Mouse (Mus musculus) thymus, adult 2 months (tissue): ENCODE results near the gene Zbtb48. TPM values are rescaled to one million over a fixed set of nuclear protein-coding genes. Genes with fewer than 3 reads are reported as not detected.

Source experiments
- DNase-seq: peaks from one replicate; pipeline ENCODE4 v3.0.0; 2021
- H3K27ac ChIP-seq: fragments of 200-500 bp; 2 replicates; pipeline ENCODE4 v1.5.1; 2012; ENCODE audit warnings: low read length, control low read depth; ENCODE audit not compliant: control insufficient read depth, insufficient read depth
- H3K27me3 ChIP-seq: fragments of 200-500 bp; 2 replicates; pipeline ENCODE4 v1.6.1; 2012; ENCODE audit warnings: mild to moderate bottlenecking, low read length, moderate library complexity, mixed read lengths; ENCODE audit not compliant: control insufficient read depth, insufficient read depth
- H3K36me3 ChIP-seq: fragments of 200-500 bp; 2 replicates; pipeline ENCODE4 v1.6.1; 2012; ENCODE audit warnings: mild to moderate bottlenecking, low read length, moderate library complexity; ENCODE audit not compliant: control insufficient read depth, insufficient read depth
- H3K4me1 ChIP-seq: fragments of 200-500 bp; replicated peaks from 2 replicates; pipeline ENCODE4 v1.6.1; 2012; ENCODE audit warnings: low read length; ENCODE audit not compliant: control insufficient read depth, insufficient read depth
- H3K4me3 ChIP-seq: fragments of 200-500 bp; 2 replicates; pipeline ENCODE4 v1.5.1; 2012; ENCODE audit warnings: mild to moderate bottlenecking, low read length, control low read depth, moderate library complexity; ENCODE audit not compliant: control insufficient read depth, insufficient read depth
- CTCF ChIP-seq: fragments of 200-500 bp; IDR thresholded peaks from 2 replicates; pipeline ENCODE4 v1.5.1; 2012; ENCODE audit warnings: mild to moderate bottlenecking, control low read depth, low read length, moderate library complexity, borderline replicate concordance; ENCODE audit not compliant: control insufficient read depth, poor library complexity, insufficient read depth; ENCODE audit errors: extremely low read depth
- POLR2A ChIP-seq: fragments of 200-500 bp; IDR thresholded peaks from 2 replicates; pipeline ENCODE4 v1.6.1; 2012; ENCODE audit warnings: mild to moderate bottlenecking, low read length, control low read depth, moderate library complexity; ENCODE audit not compliant: control insufficient read depth, poor library complexity, insufficient read depth; ENCODE audit errors: extremely low read depth
- WGBS: fragments of 180-500 bp; shearing (Covaris S2); methylation state at CpG from one replicate; pipeline ENCODE4 v1.1.7; 2018; 5-methylcytosine and 5-hydroxymethylcytosine counted together
- polyA plus RNA-seq: library from polyadenylated mRNA; depleted of rRNA; stranded (reverse); fragments of >200 nt; gene quantifications from 2 replicates; pipeline ENCODE4 v1.2.3, GENCODE M21; 2012; rRNA removed

The Zbtb48 gene
- polyA plus RNA-seq = 27.4 and 31.2 TPM in 2 replicates

DNA sequence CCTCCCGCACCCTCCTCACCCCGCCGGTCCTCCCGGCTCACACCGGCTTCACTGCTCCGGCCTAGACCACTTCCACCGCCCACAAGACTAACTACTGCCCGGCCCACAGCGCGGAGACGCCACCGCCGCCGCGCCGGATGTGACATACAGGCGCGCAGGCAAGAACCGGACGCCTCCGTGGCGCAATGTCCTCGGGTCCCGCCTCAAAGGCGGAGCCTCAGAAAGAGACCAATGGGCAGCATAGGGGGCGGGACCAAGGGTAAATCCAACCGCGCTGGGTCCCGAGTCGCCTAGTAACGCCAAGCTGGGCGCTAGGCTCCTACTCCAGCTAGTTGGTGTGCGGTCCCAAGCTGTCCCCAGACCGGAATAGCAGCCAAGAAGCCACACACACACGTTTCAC lies at the start of gene Zbtb48:
Gene Zbtb48 (minus strand): TSS at position 148 of the 400 bp plus-strand sequence.
- peak; percentile 96 for DNase-seq
- WGBS = under 1% methylated on average over 35 of the region's 35 CpGs
- no peaks in the 10 kb centered on the region for H3K27me3 ChIP-seq
- no peaks in the 10 kb centered on the region; the same call in 1 of the 2 replicates for H3K36me3 ChIP-seq
- no peak within 1 kb of the TSS for H3K27ac ChIP-seq
- TF ChIP-seq CTCF = no peak; the same call in none of the 2 replicates
- peak; percentile 77 for TF ChIP-seq POLR2A
- H3K4me3 ChIP-seq = peak within 1 kb of the TSS; percentile 87
- peaks cover 21% of the 10 kb centered on the region for H3K4me1 ChIP-seq

DNA sequence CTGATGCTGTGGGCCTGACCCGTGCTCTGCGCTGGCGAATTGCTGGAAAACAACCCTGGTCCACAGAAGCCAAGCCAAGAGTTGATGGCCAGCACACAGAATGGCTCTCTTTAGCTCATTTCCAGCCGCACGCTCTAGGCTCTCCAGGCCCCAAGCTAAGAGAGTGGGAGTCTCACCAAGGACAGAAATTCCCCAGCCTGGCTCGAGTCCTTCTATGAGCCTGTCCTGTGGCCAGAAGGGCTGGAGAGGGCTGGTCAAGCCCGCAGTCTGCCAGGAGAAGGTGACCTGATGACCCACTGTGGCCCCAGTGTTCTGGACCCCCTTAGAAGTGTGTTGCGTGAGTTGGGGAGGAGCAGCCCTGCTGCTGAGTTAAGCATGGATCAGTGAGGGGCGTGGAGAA lies 49.7 kb upstream of the Zbtb48 start:
- no peak for DNase-seq
- 96% methylated on average over 9 of the region's 9 CpGs for WGBS
- H3K36me3 ChIP-seq = no peaks in the 10 kb centered on the region

DNA sequence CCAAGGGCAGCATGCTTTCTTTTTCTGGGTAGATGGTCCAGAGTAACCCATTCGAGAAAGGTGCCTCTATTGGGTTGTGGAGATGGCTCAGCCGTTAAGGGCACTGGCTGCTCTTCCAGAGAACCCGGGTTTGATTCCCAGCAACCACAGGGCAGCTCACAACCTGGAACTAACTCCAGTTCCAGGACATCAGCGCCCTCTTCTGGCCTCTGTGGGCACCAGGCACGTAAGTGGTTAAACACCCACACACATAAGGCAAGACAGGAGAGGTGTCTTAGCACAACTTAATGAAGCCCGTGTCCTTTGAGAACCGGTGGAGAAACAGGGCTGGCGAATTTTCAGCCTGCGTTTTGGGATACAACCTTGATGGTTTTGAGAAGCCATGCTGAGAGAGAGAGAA lies 47.1 kb upstream of the Zbtb48 start:
- Histone ChIP-seq H3K4me3 (no peak overlapping the region), H3K27ac (no peak overlapping the region), H3K27me3 (no peaks in the 10 kb centered on the region; the same call in 1 of the 2 replicates), H3K36me3 (no peaks in the 10 kb centered on the region), H3K4me1 (no peaks in the 10 kb centered on the region)
- TF ChIP-seq CTCF (no peak), POLR2A (no peak)
- DNase-seq = no peak
- 92% methylated on average over 9 of the region's 9 CpGs for WGBS

More for the DNA sequence above, 49.7 kb upstream of the Zbtb48 start:
- no peak overlapping the region for H3K27ac ChIP-seq
- H3K4me1 ChIP-seq = no peaks in the 10 kb centered on the region
- no peaks in the 10 kb centered on the region; the same call in 1 of the 2 replicates for H3K27me3 ChIP-seq
- no peak for TF ChIP-seq POLR2A
- TF ChIP-seq CTCF = no peak
- H3K4me3 ChIP-seq = no peak overlapping the region

DNA sequence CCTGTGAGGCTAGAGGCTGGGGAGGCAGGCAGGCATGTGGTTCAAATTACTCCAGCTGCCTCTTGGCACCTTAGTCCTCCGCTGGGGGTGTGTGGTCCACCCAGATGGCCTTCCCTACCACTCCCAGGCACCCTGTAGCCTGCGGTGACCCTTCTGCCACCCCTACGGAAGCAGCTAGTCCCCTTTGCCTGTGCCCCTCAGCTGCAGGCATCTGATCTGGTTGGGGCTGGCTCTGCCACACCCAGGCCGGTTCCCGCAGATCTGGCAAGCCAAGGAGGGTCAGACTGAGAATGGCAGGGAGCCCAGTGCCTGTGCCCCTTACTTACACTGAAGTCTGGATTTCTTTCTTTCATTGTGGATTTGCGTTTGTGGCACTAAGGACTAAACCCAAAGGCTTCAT lies 46.2 kb upstream of the Zbtb48 start:
- no peak for DNase-seq

DNA sequence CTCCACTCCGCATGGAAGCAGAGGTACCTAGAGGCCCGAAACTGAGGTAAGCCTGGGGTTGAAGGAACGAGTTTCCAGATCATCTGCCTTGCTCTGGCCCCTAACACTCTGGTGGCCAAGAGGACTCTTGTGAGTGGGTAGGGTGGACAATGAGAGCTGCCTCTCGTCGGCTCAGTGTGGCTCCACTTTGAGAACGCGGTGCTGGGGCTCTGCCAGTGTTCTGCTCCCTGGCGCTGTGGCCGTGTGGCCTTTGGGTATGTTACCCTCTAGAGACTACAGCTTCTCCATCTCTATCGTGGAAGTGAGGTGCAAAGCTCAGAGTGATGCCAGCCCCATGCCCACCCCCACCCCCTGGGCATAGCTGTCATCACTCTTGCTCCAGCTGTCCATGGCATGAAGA lies 45.2 kb upstream of the Zbtb48 start:
- 20% methylated on average over 10 of the region's 10 CpGs for WGBS
- H3K27me3 ChIP-seq = no peaks in the 10 kb centered on the region; the same call in 1 of the 2 replicates
- DNase-seq = no peak
- no peaks in the 10 kb centered on the region for H3K36me3 ChIP-seq
- no peak overlapping the region for H3K4me3 ChIP-seq
- H3K27ac ChIP-seq = no peak overlapping the region
- no peaks in the 10 kb centered on the region for H3K4me1 ChIP-seq
- TF ChIP-seq POLR2A (no peak), CTCF (no peak)

More for the DNA sequence above, 46.2 kb upstream of the Zbtb48 start:
- no peak overlapping the region for H3K4me3 ChIP-seq
- no peaks in the 10 kb centered on the region for H3K36me3 ChIP-seq
- H3K27ac ChIP-seq = no peak overlapping the region
- no peaks in the 10 kb centered on the region for H3K4me1 ChIP-seq
- TF ChIP-seq POLR2A = no peak
- TF ChIP-seq CTCF = no peak
- WGBS = 82% methylated on average over 6 of the region's 6 CpGs
- H3K27me3 ChIP-seq = no peaks in the 10 kb centered on the region; the same call in 1 of the 2 replicates

DNA sequence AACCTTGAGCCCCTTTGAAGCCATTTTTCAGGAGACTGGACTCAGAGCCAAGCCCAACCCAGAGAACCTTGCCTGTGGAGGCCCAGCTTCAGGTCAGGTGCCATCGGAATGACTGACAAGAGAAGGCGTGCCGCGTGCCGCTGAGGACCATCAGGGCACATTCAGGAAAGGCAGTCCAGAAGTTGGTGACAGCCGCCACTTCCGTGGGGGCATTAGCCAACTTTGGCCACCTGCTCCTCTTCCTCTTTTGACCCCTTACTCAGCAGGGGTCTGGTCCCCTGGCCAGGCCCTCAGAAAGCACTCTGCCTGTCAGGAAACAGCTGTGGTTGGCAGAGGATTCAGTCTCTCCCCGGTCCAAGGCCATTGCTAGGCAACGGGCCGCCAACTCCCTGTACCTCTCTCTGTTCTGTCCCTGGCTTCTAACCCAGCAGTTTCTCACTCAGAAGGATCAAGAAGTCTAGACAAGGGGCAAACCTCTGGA lies 44.7 kb upstream of the Zbtb48 start, which contains the start of gene Plekhg5:
Gene Plekhg5 (plus strand): TSS at position 378 of the 481 bp plus-strand sequence.
- Histone ChIP-seq H3K4me3 (no peak within 1 kb of the TSS), H3K4me1 (no peaks in the 10 kb centered on the region), H3K27me3 (no peaks in the 10 kb centered on the region; the same call in 1 of the 2 replicates), H3K27ac (no peak within 1 kb of the TSS), H3K36me3 (no peaks in the 10 kb centered on the region)
- 13% methylated on average over 10 of the region's 10 CpGs for WGBS
- no peak for DNase-seq
- TF ChIP-seq POLR2A = no peak
- no peak for TF ChIP-seq CTCF
